In the genomic region with DNA sequence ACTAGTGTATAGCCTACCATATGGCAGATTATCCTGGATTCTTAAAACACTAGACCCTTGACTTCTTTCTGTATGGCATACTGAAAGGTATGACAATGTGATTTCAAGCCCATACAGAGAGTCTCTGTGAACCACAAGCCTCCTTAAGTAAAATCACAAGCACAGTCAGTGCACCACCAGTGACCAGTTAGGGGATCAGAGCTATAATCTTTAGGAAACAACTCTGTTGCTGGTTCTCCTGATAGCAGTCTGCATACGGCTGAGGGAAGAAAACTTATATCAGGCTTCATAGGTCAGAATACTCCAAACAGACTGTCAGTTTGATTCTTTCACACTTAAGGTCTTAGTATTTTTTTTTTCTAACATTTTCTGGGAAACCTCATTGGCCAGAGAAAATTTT, we compare ENCODE assay signal across 46 mouse cellular contexts. TPM values are rescaled to one million over a fixed set of nuclear protein-coding genes. Genes with fewer than 3 reads are reported as not detected.
"Had no signal": no experiment of that assay in that cellular context is flagged by ENCODE, and none has a peak within 500 bp of the region (broad histone marks: within the 10 kb centered on the region; RNA-seq: fewer than 3 reads in every experiment).

No protein-coding gene starts in this region.

- H3K36me3 ChIP-seq: limb, embryonic 10.5 days; limb, embryonic 12.5 days; limb, embryonic 13.5 days; limb, embryonic 15.5 days; liver, embryonic 12.5 days; liver, embryonic 13.5 days; liver, embryonic 15.5 days; lung, embryonic 15.5 days; midbrain, embryonic 10.5 days; midbrain, embryonic 12.5 days; midbrain, embryonic 13.5 days; midbrain, embryonic 15.5 days had no signal

- H3K4me1 ChIP-seq: limb, embryonic 10.5 days; limb, embryonic 12.5 days; limb, embryonic 13.5 days; limb, embryonic 15.5 days; liver, embryonic 12.5 days; liver, embryonic 13.5 days; liver, embryonic 15.5 days; lung, embryonic 15.5 days; midbrain, embryonic 10.5 days; midbrain, embryonic 12.5 days; midbrain, embryonic 13.5 days; midbrain, embryonic 15.5 days had no signal

- H3K4me2 ChIP-seq: limb, embryonic 12.5 days; limb, embryonic 13.5 days; limb, embryonic 15.5 days; liver, embryonic 11.5 days; liver, embryonic 12.5 days; liver, embryonic 13.5 days; liver, embryonic 15.5 days; lung, embryonic 14.5 days; lung, embryonic 15.5 days; midbrain, embryonic 11.5 days; midbrain, embryonic 12.5 days; midbrain, embryonic 13.5 days; midbrain, embryonic 15.5 days had no signal

- ATAC-seq: liver, embryonic 12.5 days; liver, postnatal 0 days; lung, postnatal 0 days; midbrain, embryonic 13.5 days; midbrain, embryonic 15.5 days; midbrain, embryonic 16.5 days had no signal

- H3K27me3 ChIP-seq: limb, embryonic 12.5 days; limb, embryonic 13.5 days; limb, embryonic 15.5 days; liver, embryonic 12.5 days; liver, embryonic 13.5 days; liver, embryonic 15.5 days; lung, embryonic 15.5 days; midbrain, embryonic 12.5 days; midbrain, embryonic 13.5 days; midbrain, embryonic 15.5 days had no signal

- H3K27ac ChIP-seq: left cerebral cortex, adult 2 months; limb, embryonic 10.5 days; limb, embryonic 12.5 days; limb, embryonic 13.5 days; limb, embryonic 15.5 days; liver, embryonic 12.5 days; liver, embryonic 13.5 days; liver, embryonic 14.5 days; liver, embryonic 15.5 days; lung, embryonic 15.5 days; macrophage; midbrain, embryonic 10.5 days; midbrain, embryonic 12.5 days; midbrain, embryonic 13.5 days; midbrain, embryonic 15.5 days had no signal

- H3K9ac ChIP-seq: limb, embryonic 12.5 days; limb, embryonic 13.5 days; limb, embryonic 15.5 days; liver, embryonic 12.5 days; liver, embryonic 13.5 days; liver, embryonic 14.5 days; liver, embryonic 15.5 days; liver, postnatal 0 days; lung, embryonic 14.5 days; lung, embryonic 15.5 days; midbrain, embryonic 12.5 days; midbrain, embryonic 13.5 days; midbrain, embryonic 15.5 days had no signal

- H3K4me3 ChIP-seq: left cerebral cortex, adult 2 months; limb, embryonic 10.5 days; limb, embryonic 12.5 days; limb, embryonic 13.5 days; limb, embryonic 15.5 days; liver, embryonic 12.5 days; liver, embryonic 13.5 days; liver, embryonic 15.5 days; lung, embryonic 15.5 days; megakaryocyte, embryonic 14.5 days; midbrain, embryonic 10.5 days; midbrain, embryonic 12.5 days; midbrain, embryonic 13.5 days; midbrain, embryonic 15.5 days; myocyte had no signal

- H3K9me3 ChIP-seq: limb, embryonic 10.5 days; limb, embryonic 12.5 days; limb, embryonic 13.5 days; limb, embryonic 15.5 days; liver, embryonic 12.5 days; liver, embryonic 13.5 days; liver, embryonic 15.5 days; lung, embryonic 15.5 days; megakaryocyte, embryonic 14.5 days; midbrain, embryonic 10.5 days; midbrain, embryonic 12.5 days; midbrain, embryonic 13.5 days; midbrain, embryonic 15.5 days had no signal

- DNase-seq: left cerebral cortex, postnatal 4 days; liver; liver, embryonic 13.5 days; liver, postnatal 0 days; lung, adult 18-20 months; lung, adult 2 months; lung, embryonic 14.5 days; lung, postnatal 10 days; lung, postnatal 14 days; lung, postnatal 4 days; midbrain, embryonic 14.5 days had no signal

RNA-seq across cellular contexts. Expression of a gene that starts 22.1 kb away (rescaled TPM):
- total RNA-seq: left cerebral cortex, adult 2 months; left cerebral cortex, adult 8-10 months; left cerebral cortex, postnatal 10 days; left cerebral cortex, postnatal 14 days; left cerebral cortex, postnatal 25 days; left cerebral cortex, postnatal 36 days; left cerebral cortex, postnatal 4 days; liver, adult 2 months; megakaryocyte, adult 5-6 weeks; midbrain, postnatal 0 days; monocyte, adult 5-6 weeks had no signal
- polyA plus RNA-seq: limb, embryonic 10.5 days; limb, embryonic 11.5 days; limb, embryonic 12.5 days; limb, embryonic 13.5 days; limb, embryonic 14.5 days; limb, embryonic 15.5 days; liver, adult 2 months; liver, embryonic 13.5 days; lung, adult 2 months; lung, embryonic 14.5 days; lung, embryonic 15.5 days; lung, embryonic 16.5 days; lung, postnatal 0 days; macrophage; midbrain, embryonic 10.5 days; midbrain, embryonic 11.5 days; midbrain, embryonic 12.5 days; midbrain, embryonic 13.5 days; midbrain, embryonic 14.5 days; midbrain, embryonic 15.5 days; midbrain, embryonic 16.5 days; midbrain, postnatal 0 days; myocyte; neural tube, embryonic 11.5 days had no signal

RNA-seq across cellular contexts. Expression of a gene that starts 22.3 kb away (rescaled TPM):
- total RNA-seq: liver, adult 2 months; megakaryocyte progenitor cell, adult 5-6 weeks; megakaryocyte, adult 5-6 weeks; midbrain, postnatal 0 days; monocyte, adult 5-6 weeks had no signal
- polyA plus RNA-seq: liver, adult 2 months; liver, postnatal 0 days; macrophage had no signal

RNA-seq across cellular contexts. Expression of a gene that starts 25.7 kb away (rescaled TPM):
- total RNA-seq: left cerebral cortex, adult 2 months; left cerebral cortex, adult 8-10 months; left cerebral cortex, postnatal 10 days; left cerebral cortex, postnatal 14 days; left cerebral cortex, postnatal 25 days; left cerebral cortex, postnatal 36 days; left cerebral cortex, postnatal 4 days; liver, adult 2 months; megakaryocyte progenitor cell, adult 5-6 weeks; megakaryocyte, adult 5-6 weeks; midbrain, postnatal 0 days; monocyte, adult 5-6 weeks had no signal
- polyA plus RNA-seq: limb, embryonic 10.5 days; limb, embryonic 11.5 days; limb, embryonic 12.5 days; limb, embryonic 13.5 days; limb, embryonic 14.5 days; limb, embryonic 15.5 days; liver, adult 2 months; liver, embryonic 11.5 days; liver, embryonic 12.5 days; liver, embryonic 13.5 days; liver, embryonic 14.5 days; liver, embryonic 16.5 days; liver, postnatal 0 days; lung, adult 2 months; lung, embryonic 14.5 days; lung, embryonic 15.5 days; lung, embryonic 16.5 days; lung, postnatal 0 days; macrophage; midbrain, embryonic 10.5 days; midbrain, embryonic 11.5 days; midbrain, embryonic 12.5 days; midbrain, embryonic 13.5 days; midbrain, embryonic 14.5 days; midbrain, embryonic 15.5 days; midbrain, embryonic 16.5 days; midbrain, postnatal 0 days; myocyte; neural tube, embryonic 11.5 days had no signal

RNA-seq across cellular contexts. Expression of a gene that starts 45.7 kb away (rescaled TPM):
- total RNA-seq: left cerebral cortex, adult 2 months; left cerebral cortex, adult 8-10 months; left cerebral cortex, postnatal 10 days; left cerebral cortex, postnatal 14 days; left cerebral cortex, postnatal 25 days; left cerebral cortex, postnatal 36 days; left cerebral cortex, postnatal 4 days; liver, adult 2 months; midbrain, postnatal 0 days; monocyte, adult 5-6 weeks had no signal
- polyA plus RNA-seq: liver, adult 2 months; lung, adult 2 months; macrophage; myocyte had no signal
